Mouse (Mus musculus) heart, embryonic 12.5 days (tissue): ENCODE data around the gene Ctrl. TPM values are rescaled to one million over a fixed set of nuclear protein-coding genes. Genes with fewer than 3 reads are reported as not detected.
A peak's percentile ranks its signal among the peaks of the same experiment; 100 is the strongest.

Experiments
- ATAC-seq: fragments of 200-750 bp; cut with Nextera tagmentation; 2 replicates; pipeline ENCODE4 v1.8.0; 2017; ENCODE audit warnings: moderate TSS enrichment, moderate library complexity; ENCODE audit not compliant: insufficient number of reproducible peaks, low FRiP score
- H3K27ac ChIP-seq: fragments of 300-500 bp; sonication (generic); 2 replicates; pipeline ENCODE4 v1.5.1; 2016; ENCODE audit warnings: mild to moderate bottlenecking, moderate library complexity; ENCODE audit not compliant: poor library complexity, severe bottlenecking
- H3K27me3 ChIP-seq: fragments of 300-500 bp; sonication (generic); replicated peaks from 2 replicates; pipeline ENCODE4 v1.6.1; 2016; ENCODE audit warnings: mild to moderate bottlenecking, moderate library complexity
- H3K36me3 ChIP-seq: fragments of 300-500 bp; sonication (generic); 2 replicates; pipeline ENCODE4 v1.6.1; 2016; ENCODE audit warnings: mild to moderate bottlenecking, moderate library complexity
- H3K4me1 ChIP-seq: fragments of 300-500 bp; sonication (generic); replicated peaks from 2 replicates; pipeline ENCODE4 v1.6.1; 2016; ENCODE audit warnings: mild to moderate bottlenecking
- H3K4me2 ChIP-seq: fragments of 300-500 bp; sonication (generic); 2 replicates; pipeline ENCODE4 v1.6.1; 2016; ENCODE audit warnings: mild to moderate bottlenecking, moderate library complexity
- H3K4me3 ChIP-seq: fragments of 300-500 bp; sonication (generic); 2 replicates; pipeline ENCODE4 v1.5.1; 2016; ENCODE audit warnings: mild to moderate bottlenecking
- H3K9ac ChIP-seq: fragments of 300-500 bp; sonication (generic); 2 replicates; pipeline ENCODE4 v1.6.1; 2016; ENCODE audit warnings: mild to moderate bottlenecking, moderate library complexity
- H3K9me3 ChIP-seq: fragments of 300-500 bp; sonication (generic); replicated peaks from 2 replicates; pipeline ENCODE4 v1.6.1; 2016; ENCODE audit warnings: mild to moderate bottlenecking, moderate library complexity
- WGBS: fragments of 180-500 bp; shearing (Covaris S2); methylation state at CpG from one replicate; pipeline ENCODE4 v1.1.7; 2016; 5-methylcytosine and 5-hydroxymethylcytosine counted together
- microRNA-seq: library from miRNA; unstranded; fragments of <30 nt; microRNA quantifications from one replicate; pipeline ENCODE4, GENCODE M21; 2017
- polyA plus RNA-seq: library from polyadenylated mRNA; unstranded; fragments of >200 nt; fragmentation: Nextera tagmentation; extraction: Ambion mirVana; gene quantifications from 2 replicates; pipeline ENCODE4 v1.2.1, GENCODE M21; 2016

The Ctrl gene
- polyA plus RNA-seq, 1 experiment from 2014 or later, result 0.73 TPM

DNA sequence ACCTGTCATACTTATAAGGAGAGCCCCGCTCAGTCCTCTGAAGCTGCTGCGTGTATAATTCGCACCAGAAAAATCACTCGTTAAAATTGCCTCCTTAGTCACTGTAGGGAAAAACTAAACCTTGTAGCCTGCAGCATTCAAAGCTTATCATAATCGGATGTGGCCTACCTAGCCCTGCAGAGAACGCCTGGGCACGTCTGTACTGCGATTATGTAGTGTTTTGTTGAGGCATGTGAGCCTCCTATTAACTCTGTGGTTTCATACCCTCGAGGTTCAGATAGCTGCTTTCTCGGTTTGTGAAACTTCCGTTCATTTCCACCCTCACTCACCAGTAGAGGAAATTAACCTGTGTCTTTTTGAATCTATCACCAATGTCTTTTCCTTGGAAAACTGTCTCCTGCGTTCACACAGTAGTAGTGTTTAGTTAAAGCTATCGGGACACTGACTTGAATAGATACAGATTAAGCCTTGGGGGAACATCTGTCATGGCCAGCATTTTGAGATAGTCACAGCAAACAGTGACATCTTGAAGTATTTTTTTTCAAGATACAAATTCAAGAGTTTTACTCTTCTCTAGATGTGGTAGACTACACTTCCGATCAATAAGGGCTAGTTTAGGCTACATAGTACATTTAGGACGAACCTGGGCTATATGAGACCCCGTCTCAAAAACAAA lies 32.6 kb downstream of the Ctrl start:
- H3K4me2 ChIP-seq, result peak overlapping the region; percentile 77
- peak overlapping the region; percentile 88 for H3K27ac ChIP-seq
- peak overlapping the region; percentile 91 for H3K9ac ChIP-seq
- H3K36me3 ChIP-seq, result peaks cover 3% of the 10 kb centered on the region; the same call in 1 of the 2 replicates
- whole genome bisulfite sequencing, result 30% methylated on average over 16 of the region's 16 CpGs
- no peaks in the 10 kb centered on the region for H3K27me3 ChIP-seq
- no peak for ATAC-seq
- H3K4me1 ChIP-seq, result peaks cover 9% of the 10 kb centered on the region
- peak overlapping the region; percentile 85 for H3K4me3 ChIP-seq
- no peaks in the 10 kb centered on the region for H3K9me3 ChIP-seq

GRCm38 (mm10) chr8:105900180-105900940 lies 33.3 kb downstream of the Ctrl start, which contains the start of gene Pskh1:
Gene Pskh1, plus strand, starts transcription at chr8:105900441.
- Histone ChIP-seq H3K9ac (peak within 1 kb of the TSS; percentile 91), H3K4me1 (peaks cover 9% of the 10 kb centered on the region), H3K27me3 (no peaks in the 10 kb centered on the region), H3K36me3 (peaks cover 3% of the 10 kb centered on the region; the same call in 1 of the 2 replicates), H3K4me3 (peak within 1 kb of the TSS; percentile 85), H3K27ac (peak within 1 kb of the TSS; percentile 88), H3K4me2 (peak within 1 kb of the TSS; percentile 77), H3K9me3 (no peaks in the 10 kb centered on the region)
- under 1% methylated on average over 67 of the region's 68 CpGs for WGBS
- peak; percentile 95 for ATAC-seq

GRCm38 (mm10) chr8:105897801-105898480 lies 35.7 kb downstream of the Ctrl start:
- Histone ChIP-seq H3K9me3 (no peaks in the 10 kb centered on the region), H3K4me3 (no peak overlapping the region), H3K4me2 (no peak overlapping the region), H3K27ac (no peak overlapping the region), H3K36me3 (no peaks in the 10 kb centered on the region; the same call in 1 of the 2 replicates), H3K4me1 (peaks cover 18% of the 10 kb centered on the region), H3K27me3 (no peaks in the 10 kb centered on the region), H3K9ac (no peak overlapping the region)
- no peak for ATAC-seq
- WGBS, result 70% methylated on average over 9 of the region's 9 CpGs

- H3K4me2 ChIP-seq, result peak within 1 kb of the TSS; percentile 29
- H3K27me3 ChIP-seq, result no peaks in the 10 kb centered on the region
- H3K36me3 ChIP-seq, result peaks cover 45% of the 10 kb centered on the region
- no peak within 1 kb of the TSS for H3K4me3 ChIP-seq
- H3K9ac ChIP-seq, result peak within 1 kb of the TSS; percentile 46; the same call in 1 of the 2 replicates
- WGBS, result 8% methylated on average over 11 of the region's 11 CpGs
- H3K9me3 ChIP-seq, result no peaks in the 10 kb centered on the region
- ATAC-seq, result peak; percentile 82
- peak within 1 kb of the TSS; percentile 22; the same call in 1 of the 2 replicates for H3K27ac ChIP-seq
- H3K4me1 ChIP-seq, result peaks cover 9% of the 10 kb centered on the region
These were observed 40.3 kb downstream of the Ctrl start, which contains the start of gene Nrn1l for GRCm38 (mm10) chr8:105893339-105893738. Gene Nrn1l, plus strand, starts transcription at chr8:105893567.

GRCm38 (mm10) chr8:105892432-105892831 lies 41.2 kb downstream of the Ctrl start:
- Histone ChIP-seq H3K4me2 (no peak overlapping the region), H3K9ac (no peak overlapping the region), H3K27me3 (no peaks in the 10 kb centered on the region), H3K9me3 (no peaks in the 10 kb centered on the region), H3K4me3 (no peak overlapping the region), H3K36me3 (peaks cover 55% of the 10 kb centered on the region), H3K4me1 (peaks cover 9% of the 10 kb centered on the region), H3K27ac (no peak overlapping the region)
- WGBS, result 79% methylated on average over 6 of the region's 6 CpGs
- no peak for ATAC-seq

DNA sequence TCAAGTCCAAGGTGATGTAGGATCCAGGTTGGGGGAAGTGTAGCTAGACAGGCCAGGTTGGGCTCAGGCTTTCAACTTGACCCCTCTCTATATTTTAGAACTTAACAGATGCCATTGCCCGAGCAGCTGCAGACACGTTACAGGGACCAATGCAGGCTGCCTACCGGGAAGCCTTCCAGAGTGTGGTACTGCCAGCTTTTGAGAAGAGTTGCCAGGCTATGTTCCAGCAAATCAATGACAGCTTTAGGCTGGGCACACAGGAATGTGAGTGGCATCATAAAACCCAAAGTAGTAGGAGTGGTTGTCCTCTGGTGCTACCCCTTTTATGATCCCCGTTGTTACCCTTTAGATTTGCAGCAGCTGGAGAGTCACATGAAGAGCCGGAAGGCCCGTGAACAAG lies 42.8 kb downstream of the Ctrl start:
- Histone ChIP-seq H3K4me1 (peaks cover 9% of the 10 kb centered on the region), H3K9ac (no peak overlapping the region), H3K36me3 (peaks cover 70% of the 10 kb centered on the region), H3K27me3 (no peaks in the 10 kb centered on the region), H3K4me2 (no peak overlapping the region), H3K9me3 (no peaks in the 10 kb centered on the region), H3K27ac (no peak overlapping the region), H3K4me3 (no peak overlapping the region)
- WGBS, result 90% methylated on average over 6 of the region's 6 CpGs
- no peak for ATAC-seq

DNA sequence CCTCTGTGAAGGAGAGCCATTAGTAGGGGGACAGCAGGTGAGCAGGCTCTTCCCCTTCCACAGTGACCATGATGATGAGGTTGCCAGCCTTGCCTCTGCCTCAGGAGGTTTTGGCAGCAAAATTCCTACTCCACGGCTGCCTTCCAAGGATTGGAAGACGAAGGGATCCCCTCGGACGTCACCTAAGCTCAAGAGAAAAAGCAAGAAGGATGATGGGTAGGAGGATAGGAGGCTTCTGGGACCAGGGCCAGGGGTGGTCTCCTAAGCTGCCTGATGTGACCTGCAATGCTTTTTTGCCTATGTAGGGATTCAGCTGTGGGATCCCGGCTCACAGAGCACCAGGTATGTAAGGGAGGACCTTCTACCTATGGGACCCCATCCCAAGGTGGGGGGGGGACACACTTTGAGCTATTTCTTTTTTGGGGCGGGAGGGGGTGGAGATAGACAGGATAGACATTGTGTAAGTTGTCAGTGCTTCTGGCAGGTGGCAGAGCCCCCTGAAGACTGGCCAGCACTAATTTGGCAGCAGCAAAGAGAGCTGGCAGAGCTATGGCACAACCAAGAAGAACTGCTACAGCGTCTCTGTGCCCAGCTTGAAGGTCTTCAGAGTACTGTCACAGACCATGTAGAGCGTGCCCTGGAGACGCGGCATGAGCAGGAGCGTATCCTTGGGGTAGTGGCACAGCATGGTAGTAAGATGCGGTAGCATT lies 43.8 kb downstream of the Ctrl start:
- 91% methylated on average over 12 of the region's 12 CpGs for WGBS
- H3K4me2 ChIP-seq, result no peak overlapping the region

More for the DNA sequence above, 43.8 kb downstream of the Ctrl start:
- H3K4me1 ChIP-seq, result peaks cover 9% of the 10 kb centered on the region
- H3K9me3 ChIP-seq, result no peaks in the 10 kb centered on the region
- no peak overlapping the region for H3K9ac ChIP-seq
- peaks cover 80% of the 10 kb centered on the region for H3K36me3 ChIP-seq
- H3K27ac ChIP-seq, result no peak overlapping the region
- H3K27me3 ChIP-seq, result no peaks in the 10 kb centered on the region
- no peak overlapping the region for H3K4me3 ChIP-seq
- no peak for ATAC-seq

Small RNAs within 50 kb of the gene (microRNA-seq; reads per million reads assigned to microRNA genes)
- gene Mir7074, result not detected

Other genes starting within 250 kb of the Ctrl start
- 0.45 and 0.54 TPM in 2 replicates for gene Carmil2, start 247.6 kb downstream of the Ctrl start, polyA plus RNA-seq
- 37.6 and 38.1 TPM in 2 replicates for gene Acd, start 232.8 kb downstream of the Ctrl start, polyA plus RNA-seq
- 14.0 and 14.5 TPM in 2 replicates for gene Pard6a, start 232.7 kb downstream of the Ctrl start, polyA plus RNA-seq
- gene 4933405L10Rik, start 226.2 kb downstream of the Ctrl start, polyA plus RNA-seq, result not detected in 2 replicates
- 13.5 and 14.5 TPM in 2 replicates for gene Enkd1, start 225.7 kb downstream of the Ctrl start, polyA plus RNA-seq
- gene Gfod2, start 175.2 kb downstream of the Ctrl start, polyA plus RNA-seq, result 10.2 and 10.9 TPM in 2 replicates
- 11.0 and 11.3 TPM in 2 replicates for gene Ranbp10, start 106.5 kb downstream of the Ctrl start, polyA plus RNA-seq
- 0.14 and 0.15 TPM in 2 replicates for gene Tsnaxip1, start 106.1 kb downstream of the Ctrl start, polyA plus RNA-seq
- 42.8 and 46.9 TPM in 2 replicates for gene Cenpt, start 80.6 kb downstream of the Ctrl start, polyA plus RNA-seq
- 53.8 and 59.3 TPM in 2 replicates for gene Thap11, start 78.7 kb downstream of the Ctrl start, polyA plus RNA-seq
- gene Nutf2, start 73.3 kb downstream of the Ctrl start, polyA plus RNA-seq, result 201 and 224 TPM in 2 replicates
- gene Edc4, start 53.0 kb downstream of the Ctrl start, polyA plus RNA-seq, result 42.2 and 43.9 TPM in 2 replicates
- gene Nrn1l, start 40.3 kb downstream of the Ctrl start, polyA plus RNA-seq, result 0.31 and 0.35 TPM in 2 replicates
- gene Pskh1, start 33.4 kb downstream of the Ctrl start, polyA plus RNA-seq, result 27.1 and 27.4 TPM in 2 replicates
- gene Psmb10, start 4.6 kb upstream of the Ctrl start, polyA plus RNA-seq, result 45.2 and 49.1 TPM in 2 replicates
- gene Lcat, start 9.5 kb upstream of the Ctrl start, polyA plus RNA-seq, result 2.0 and 2.3 TPM in 2 replicates
- 57.5 and 58.3 TPM in 2 replicates for gene Slc12a4, start 32.2 kb upstream of the Ctrl start, polyA plus RNA-seq
- gene Dpep3, start 45.6 kb upstream of the Ctrl start, polyA plus RNA-seq, result not detected in 2 replicates
- gene Dus2, start 57.5 kb upstream of the Ctrl start, polyA plus RNA-seq, result 15.2 TPM in 2 replicates
- 0.17 TPM in 1 of 2 replicates, not detected in the other for gene Dpep2nb, start 72.1 kb upstream of the Ctrl start, polyA plus RNA-seq
- gene Ddx28, start 78.0 kb upstream of the Ctrl start, polyA plus RNA-seq, result 12.7 and 13.7 TPM in 2 replicates
- 4.6 and 5.3 TPM in 2 replicates for gene Nfatc3, start 125.0 kb upstream of the Ctrl start, polyA plus RNA-seq
- gene Esrp2, start 203.1 kb upstream of the Ctrl start, polyA plus RNA-seq, result 0.77 and 0.85 TPM in 2 replicates
- gene Pla2g15, start 216.5 kb upstream of the Ctrl start, polyA plus RNA-seq, result 10.5 and 11.4 TPM in 2 replicates
- gene Slc7a6, start 235.0 kb upstream of the Ctrl start, polyA plus RNA-seq, result 35.4 and 36.5 TPM in 2 replicates